Mouse (Mus musculus) heart, embryonic 16.5 days (tissue): ENCODE measurements around the gene 1700001F09Rik. TPM values are rescaled to one million over a fixed set of nuclear protein-coding genes. Genes with fewer than 3 reads are reported as not detected.
"Not testable (repeated sequence)": the region's sequence is repeated elsewhere in the genome, so short reads cannot be mapped to it uniquely, and the experiment has no call there.

ENCODE experiments used
- ATAC-seq: fragments of 200-750 bp; cut with Nextera tagmentation; replicated peaks from 2 replicates; pipeline ENCODE4 v1.8.0; 2017; ENCODE audit warnings: moderate number of reproducible peaks; ENCODE audit not compliant: insufficient read depth, low FRiP score; ENCODE audit errors: extremely low read depth
- H3K27ac ChIP-seq: fragments of 300-500 bp; sonication (generic); 2 replicates; pipeline ENCODE4 v1.5.1; 2014; ENCODE audit warnings: mild to moderate bottlenecking, low read length, control low read depth, moderate library complexity
- H3K27me3 ChIP-seq: fragments of 300-500 bp; sonication (generic); 2 replicates; pipeline ENCODE4 v1.6.1; 2014; ENCODE audit warnings: low read length, mixed read lengths; ENCODE audit not compliant: control insufficient read depth, insufficient read depth
- H3K36me3 ChIP-seq: fragments of 300-500 bp; sonication (generic); 2 replicates; pipeline ENCODE4 v1.6.1; 2014; ENCODE audit not compliant: control insufficient read depth, insufficient read depth
- H3K4me1 ChIP-seq: fragments of 300-500 bp; sonication (generic); 2 replicates; pipeline ENCODE4 v1.6.1; 2014; ENCODE audit warnings: low read length, mixed read lengths; ENCODE audit not compliant: control insufficient read depth, insufficient read depth
- H3K4me2 ChIP-seq: fragments of 300-500 bp; sonication (generic); 2 replicates; pipeline ENCODE4 v1.6.1; 2014; ENCODE audit warnings: low read depth, mild to moderate bottlenecking, control low read depth, low read length
- H3K4me3 ChIP-seq: fragments of 300-500 bp; sonication (generic); 2 replicates; pipeline ENCODE4 v1.5.1; 2014; ENCODE audit warnings: mild to moderate bottlenecking, control low read depth, low read length
- H3K9ac ChIP-seq: fragments of 300-500 bp; sonication (generic); 2 replicates; pipeline ENCODE4 v1.6.1; 2014; ENCODE audit warnings: low read length, control low read depth
- H3K9me3 ChIP-seq: fragments of 300-500 bp; sonication (generic); replicated peaks from 2 replicates; pipeline ENCODE4 v1.6.1; 2016; ENCODE audit warnings: low read length; ENCODE audit not compliant: control insufficient read depth
- WGBS: fragments of 180-500 bp; shearing (Covaris S2); extraction: QIAGEN DNeasy Blood & Tissue Kit; methylation state at CpG from one replicate; pipeline ENCODE4 v1.1.7; 2014; 5-methylcytosine and 5-hydroxymethylcytosine counted together
- polyA plus RNA-seq: library from polyadenylated mRNA; unstranded; fragments of >200 nt; fragmentation: Nextera tagmentation; extraction: Ambion mirVana; gene quantifications from 2 replicates; pipeline ENCODE4 v1.2.1, GENCODE M21; 2015

The 1700001F09Rik gene
- polyA plus RNA-seq, result not detected in 2 replicates

DNA sequence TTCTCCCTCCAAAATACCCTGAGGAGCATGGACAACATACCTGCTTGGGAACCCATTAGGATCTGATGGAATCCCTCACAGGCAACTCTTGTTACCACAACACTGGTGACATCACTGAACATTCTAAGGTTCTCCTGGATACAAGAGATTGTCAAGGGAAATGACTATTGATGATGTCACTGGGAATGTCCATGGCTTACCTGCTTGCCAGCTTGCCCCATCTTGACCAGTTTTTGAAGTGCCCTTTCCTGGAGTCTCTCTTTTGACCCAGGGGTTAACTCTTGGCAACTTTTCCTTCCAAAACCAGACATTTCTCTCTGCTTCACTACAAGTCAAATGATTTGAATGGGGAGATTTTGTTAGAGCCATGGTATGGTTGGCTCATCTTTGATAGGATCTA lies at the start of gene 1700001F09Rik:
Gene 1700001F09Rik, minus strand, starts transcription at position 101 of the 400 bp plus-strand sequence.
- not testable (repeated sequence) for H3K4me3 ChIP-seq, H3K27ac ChIP-seq, H3K36me3 ChIP-seq, H3K27me3 ChIP-seq, H3K4me1 ChIP-seq, H3K4me2 ChIP-seq, ATAC-seq, H3K9ac ChIP-seq, H3K9me3 ChIP-seq

- not testable (repeated sequence) for H3K4me1 ChIP-seq, H3K27me3 ChIP-seq, H3K36me3 ChIP-seq, ATAC-seq, H3K4me3 ChIP-seq, H3K27ac ChIP-seq, H3K9ac ChIP-seq, H3K9me3 ChIP-seq, H3K4me2 ChIP-seq
- 78% methylated on average over 10 of the region's 11 CpGs for WGBS
These were observed 14.1 kb upstream of the 1700001F09Rik start for GRCm38 (mm10) chr14:43361713-43362112.

DNA sequence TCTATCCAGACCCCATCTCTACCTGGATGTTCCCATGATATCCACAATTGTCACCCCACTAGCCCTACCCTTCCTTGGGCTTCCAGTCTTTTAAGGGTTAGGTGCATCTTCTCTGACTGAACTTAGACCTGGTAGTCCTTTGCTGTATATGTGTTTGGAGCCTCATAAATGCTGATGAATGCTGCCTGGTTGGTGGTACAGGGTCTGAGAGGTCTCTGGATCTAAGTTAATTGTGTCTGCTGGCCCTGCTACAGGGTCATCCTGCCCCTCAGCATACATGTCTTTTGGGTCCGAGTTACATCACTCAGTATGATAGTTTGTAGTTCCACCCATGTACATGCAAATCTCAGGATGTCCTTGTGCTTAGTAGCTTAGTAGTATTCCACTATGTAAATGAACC lies 11.6 kb upstream of the 1700001F09Rik start:
- H3K4me1 ChIP-seq, H3K27me3 ChIP-seq, H3K36me3 ChIP-seq, H3K27ac ChIP-seq, H3K4me2 ChIP-seq, H3K4me3 ChIP-seq, H3K9me3 ChIP-seq, ATAC-seq, H3K9ac ChIP-seq: not testable (repeated sequence)
- 47% methylated on average over 1 of the region's 1 CpGs for WGBS

GRCm38 (mm10) chr14:43357496-43357895 lies 9.9 kb upstream of the 1700001F09Rik start:
- not testable (repeated sequence) for H3K9me3 ChIP-seq, H3K27ac ChIP-seq, H3K27me3 ChIP-seq, H3K4me2 ChIP-seq, H3K4me1 ChIP-seq, H3K9ac ChIP-seq, ATAC-seq, H3K4me3 ChIP-seq, H3K36me3 ChIP-seq

- not testable (repeated sequence) for ATAC-seq, H3K4me3 ChIP-seq, H3K9me3 ChIP-seq, H3K4me2 ChIP-seq, H3K27me3 ChIP-seq, H3K36me3 ChIP-seq, H3K27ac ChIP-seq, H3K4me1 ChIP-seq, H3K9ac ChIP-seq
- 54% methylated on average over 1 of the region's 2 CpGs for WGBS
These were observed 5.3 kb upstream of the 1700001F09Rik start for GRCm38 (mm10) chr14:43352944-43353343.

DNA sequence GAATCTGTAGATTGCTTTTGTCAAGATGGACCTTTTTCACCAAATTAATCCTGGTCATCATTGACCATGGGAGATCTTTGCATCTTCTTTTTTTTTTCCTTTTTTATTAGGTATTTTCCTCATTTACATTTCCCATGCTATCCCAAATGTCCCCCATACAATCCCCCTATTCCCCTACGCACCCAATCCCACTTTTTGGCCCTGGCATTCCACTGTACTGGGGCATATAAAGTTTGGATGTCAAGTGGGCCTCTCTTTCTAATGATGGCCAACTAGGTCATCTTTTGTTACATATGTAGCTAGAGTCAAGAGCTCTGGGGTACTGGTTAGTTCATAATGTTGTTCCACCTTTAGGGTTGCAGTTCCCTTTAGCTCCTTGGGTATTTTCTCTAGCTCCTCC lies 10.0 kb downstream of the 1700001F09Rik start:
- H3K4me1 ChIP-seq, H3K27ac ChIP-seq, ATAC-seq, H3K4me3 ChIP-seq, H3K36me3 ChIP-seq, H3K4me2 ChIP-seq, H3K9me3 ChIP-seq, H3K9ac ChIP-seq, H3K27me3 ChIP-seq: not testable (repeated sequence)
- WGBS, result 60% methylated on average over 1 of the region's 1 CpGs

- H3K4me2 ChIP-seq, H3K9me3 ChIP-seq, H3K9ac ChIP-seq, H3K36me3 ChIP-seq, H3K4me1 ChIP-seq, H3K27me3 ChIP-seq, H3K27ac ChIP-seq, ATAC-seq, H3K4me3 ChIP-seq: not testable (repeated sequence)
- WGBS, result 89% methylated on average over 9 of the region's 11 CpGs
These were observed 16.2 kb downstream of the 1700001F09Rik start for GRCm38 (mm10) chr14:43331362-43331880.

- ATAC-seq, H3K4me3 ChIP-seq, H3K36me3 ChIP-seq, H3K27ac ChIP-seq, H3K4me2 ChIP-seq, H3K9me3 ChIP-seq, H3K9ac ChIP-seq, H3K4me1 ChIP-seq, H3K27me3 ChIP-seq: not testable (repeated sequence)
- WGBS, result 42% methylated on average over 1 of the region's 2 CpGs
These were observed 19.0 kb downstream of the 1700001F09Rik start for GRCm38 (mm10) chr14:43328603-43329002.

DNA sequence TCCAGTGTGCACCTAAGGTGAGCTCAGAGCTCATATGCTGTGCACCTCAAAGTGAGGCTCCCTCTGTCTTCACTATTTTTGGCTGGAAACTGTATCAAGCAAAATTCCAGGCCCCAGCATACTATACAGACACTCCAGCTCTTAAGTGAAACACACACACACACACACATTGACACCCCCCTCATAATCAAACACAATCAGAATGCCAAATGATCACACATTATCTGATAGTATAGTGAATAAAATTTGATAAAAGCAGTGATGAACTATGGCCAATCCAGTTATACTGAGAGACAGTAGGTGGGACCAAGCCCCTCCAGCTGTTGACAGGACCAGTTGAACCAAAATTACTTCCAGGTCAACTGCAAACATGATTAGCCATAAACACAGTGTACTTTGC lies 28.1 kb downstream of the 1700001F09Rik start:
- not testable (repeated sequence) for H3K36me3 ChIP-seq

DNA sequence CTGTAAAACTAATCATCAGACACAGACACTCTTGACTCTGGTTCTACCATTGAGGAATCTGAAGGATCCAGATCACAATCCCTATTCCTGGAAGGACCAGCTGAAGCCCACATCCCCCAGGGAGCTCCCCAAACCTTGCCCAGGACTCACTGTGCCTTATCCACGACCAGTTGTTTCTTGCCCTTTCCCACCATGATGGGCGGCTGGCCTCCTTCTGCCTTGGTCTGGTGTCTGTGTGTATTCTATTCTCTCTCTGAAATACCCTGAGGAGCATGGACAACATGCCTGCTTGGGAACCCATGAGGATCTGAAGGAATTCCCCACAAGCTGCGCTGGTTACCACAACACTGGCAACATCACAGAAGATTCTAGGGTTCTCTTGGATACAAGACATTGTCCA lies 54.1 kb downstream of the 1700001F09Rik start, which contains the start of gene Gm8127:
Gene Gm8127, minus strand, starts transcription at position 330 of the 400 bp plus-strand sequence.
- not testable (repeated sequence) for H3K9ac ChIP-seq, H3K9me3 ChIP-seq, ATAC-seq, H3K36me3 ChIP-seq, H3K4me1 ChIP-seq, H3K27ac ChIP-seq, H3K4me2 ChIP-seq, H3K27me3 ChIP-seq, H3K4me3 ChIP-seq
- WGBS, result 58% methylated on average over 3 of the region's 3 CpGs

More for the DNA sequence above, 28.1 kb downstream of the 1700001F09Rik start:
- H3K9me3 ChIP-seq, H3K9ac ChIP-seq, ATAC-seq, H3K4me1 ChIP-seq, H3K27me3 ChIP-seq, H3K4me2 ChIP-seq, H3K27ac ChIP-seq, H3K4me3 ChIP-seq: not testable (repeated sequence)
